Mouse (Mus musculus) intestine, embryonic 14.5 days (tissue): ENCODE data around the gene Ano10. TPM values are rescaled to one million over a fixed set of nuclear protein-coding genes. Genes with fewer than 3 reads are reported as not detected.

Experiments
- ATAC-seq: fragments of 200-750 bp; cut with Nextera tagmentation; replicated peaks from 2 replicates; pipeline ENCODE4 v1.8.0; 2017; ENCODE audit warnings: low read depth, moderate number of reproducible peaks, moderate TSS enrichment, moderate library complexity; ENCODE audit not compliant: low FRiP score, low TSS enrichment
- DNase-seq: peaks from one replicate; pipeline ENCODE4 v3.0.0-alpha.2; 2018; ENCODE audit warnings: low spot score
- H3K27ac ChIP-seq: fragments of 300-500 bp; sonication (generic); 2 replicates; pipeline ENCODE4 v1.5.1; 2014; ENCODE audit warnings: low read depth, mild to moderate bottlenecking, control low read depth
- H3K27me3 ChIP-seq: fragments of 300-500 bp; sonication (generic); replicated peaks from 2 replicates; pipeline ENCODE4 v1.6.1; 2014; ENCODE audit warnings: low read length, control low read depth; ENCODE audit not compliant: control insufficient read depth, insufficient read depth
- H3K36me3 ChIP-seq: fragments of 300-500 bp; sonication (generic); 2 replicates; pipeline ENCODE4 v1.6.1; 2014; ENCODE audit warnings: low read length, control low read depth; ENCODE audit not compliant: control insufficient read depth, insufficient read depth
- H3K4me1 ChIP-seq: fragments of 300-500 bp; sonication (generic); replicated peaks from 2 replicates; pipeline ENCODE4 v1.6.1; 2014; ENCODE audit warnings: low read length, control low read depth, mixed read lengths; ENCODE audit not compliant: control insufficient read depth, insufficient read depth
- H3K4me2 ChIP-seq: fragments of 300-500 bp; sonication (generic); 2 replicates; pipeline ENCODE4 v1.6.1; 2014; ENCODE audit warnings: low read length
- H3K4me3 ChIP-seq: fragments of 300-500 bp; sonication (generic); 2 replicates; pipeline ENCODE4 v1.5.1; 2014; ENCODE audit warnings: low read depth, low read length, control low read depth, mixed read lengths
- H3K9ac ChIP-seq: fragments of 300-500 bp; sonication (generic); 2 replicates; pipeline ENCODE4 v1.6.1; 2014; ENCODE audit warnings: mild to moderate bottlenecking, low read length
- H3K9me3 ChIP-seq: fragments of 300-500 bp; sonication (generic); 2 replicates; pipeline ENCODE4 v1.6.1; 2016; ENCODE audit warnings: low read length, control low read depth; ENCODE audit not compliant: control insufficient read depth
- WGBS: fragments of 180-500 bp; shearing (Covaris S2); extraction: QIAGEN DNeasy Blood & Tissue Kit; methylation state at CpG from one replicate; pipeline ENCODE4 v1.1.7; 2014; 5-methylcytosine and 5-hydroxymethylcytosine counted together
- polyA plus RNA-seq: library from polyadenylated mRNA; unstranded; fragments of >200 nt; fragmentation: Nextera tagmentation; extraction: Ambion mirVana; gene quantifications from 2 replicates; pipeline ENCODE4 v1.2.1, GENCODE M21; 2014

Gene Ano10
- 38.9 and 41.6 TPM in 2 replicates for polyA plus RNA-seq

DNA sequence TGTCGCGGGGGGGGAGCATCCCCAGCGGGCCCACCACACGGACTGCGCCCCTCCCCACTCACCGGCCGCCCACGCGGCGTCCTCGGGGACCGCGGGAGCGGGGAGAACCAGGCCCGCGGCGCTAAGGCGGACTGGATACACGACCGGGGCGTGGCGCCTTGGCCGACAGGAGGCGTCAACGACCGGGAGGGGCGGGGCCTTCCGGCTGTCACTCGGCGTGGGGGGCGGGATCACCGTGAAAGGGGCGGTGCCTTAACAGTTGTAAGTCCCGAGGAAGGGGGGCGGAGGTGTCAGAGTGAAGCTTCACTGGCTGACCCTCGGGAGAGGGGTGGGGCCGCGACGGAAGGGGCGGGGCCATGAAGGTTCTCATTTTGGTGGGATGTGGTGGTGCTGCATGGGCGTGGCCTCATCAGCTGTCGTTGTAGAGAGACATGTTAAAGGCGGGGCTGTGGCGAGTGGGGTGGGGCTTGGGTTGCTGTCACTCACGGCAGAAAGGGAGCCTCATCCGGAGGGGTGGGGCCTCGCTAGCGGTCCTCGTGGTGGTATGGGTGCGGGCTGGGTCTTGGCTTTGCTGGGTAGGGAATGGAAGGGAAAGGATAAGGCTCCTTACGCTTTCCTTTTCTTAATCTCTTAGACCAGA, at the start of gene Ano10:
Gene Ano10 (minus strand): TSS at position 182 of the 640 bp plus-strand sequence.
- ATAC-seq: peak; percentile 96
- Histone ChIP-seq H3K27me3 (no peaks in the 10 kb centered on the region), H3K4me3 (peak within 1 kb of the TSS; percentile 80), H3K27ac (peak within 1 kb of the TSS; percentile 51), H3K4me2 (peak within 1 kb of the TSS; percentile 65), H3K36me3 (no peaks in the 10 kb centered on the region), H3K9ac (peak within 1 kb of the TSS; percentile 81), H3K9me3 (no peaks in the 10 kb centered on the region), H3K4me1 (peaks cover 7% of the 10 kb centered on the region; the same call in 1 of the 2 replicates)
- under 1% methylated on average over 51 of the region's 51 CpGs for WGBS
- peak; percentile 100 for DNase-seq

DNA sequence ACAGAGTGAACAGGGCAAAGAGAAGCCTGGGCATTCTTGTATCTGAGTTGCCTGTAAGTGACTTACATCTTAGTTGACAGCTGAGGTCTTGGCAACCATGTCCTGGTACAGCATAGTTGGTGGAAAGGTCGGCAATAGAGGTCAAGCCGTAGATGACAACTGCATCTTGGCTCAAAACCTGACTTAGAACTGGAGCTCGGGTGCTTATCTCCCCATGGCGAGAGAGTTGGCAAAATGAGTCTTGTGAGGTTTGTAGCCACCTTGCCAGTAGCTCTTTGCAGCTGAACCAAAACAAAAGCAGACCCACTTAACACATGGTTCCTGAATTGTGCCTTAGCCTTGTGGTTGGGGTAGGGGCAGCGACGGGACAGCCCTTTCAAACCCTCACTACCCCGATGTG, 49.2 kb upstream of the Ano10 start:
- ATAC-seq: no peak
- Histone ChIP-seq H3K9ac (no peak overlapping the region), H3K4me2 (no peak overlapping the region), H3K4me3 (no peak overlapping the region), H3K36me3 (no peaks in the 10 kb centered on the region), H3K27me3 (no peaks in the 10 kb centered on the region), H3K9me3 (no peaks in the 10 kb centered on the region), H3K4me1 (no peaks in the 10 kb centered on the region), H3K27ac (no peak overlapping the region)
- DNase-seq: peak; percentile 47
- WGBS: 86% methylated on average over 7 of the region's 7 CpGs

DNA sequence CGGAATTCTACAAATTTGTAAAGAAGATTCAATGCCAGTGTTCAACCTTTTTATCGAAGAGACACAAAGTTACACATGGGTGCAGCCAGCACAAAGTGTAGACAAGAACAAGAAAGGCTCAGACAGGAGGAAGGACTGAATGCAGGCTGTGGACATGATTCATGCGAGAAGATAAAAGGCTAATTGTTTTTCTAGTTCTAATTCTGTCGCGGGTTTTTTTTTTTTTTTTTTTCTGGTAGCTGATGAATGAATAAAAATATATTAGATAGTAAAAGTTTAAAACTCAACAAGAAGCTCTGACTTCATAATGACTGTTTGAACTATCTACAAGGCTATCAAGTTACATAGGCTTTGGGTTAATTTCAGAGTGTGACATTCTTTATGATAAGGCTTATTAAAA, 45.7 kb upstream of the Ano10 start:
- no peak for ATAC-seq
- H3K4me2 ChIP-seq: no peak overlapping the region
- no peaks in the 10 kb centered on the region for H3K36me3 ChIP-seq
- no peaks in the 10 kb centered on the region for H3K4me1 ChIP-seq
- no peaks in the 10 kb centered on the region for H3K27me3 ChIP-seq
- no peak overlapping the region for H3K27ac ChIP-seq
- no peak overlapping the region for H3K4me3 ChIP-seq
- H3K9ac ChIP-seq: no peak overlapping the region
- no peaks in the 10 kb centered on the region for H3K9me3 ChIP-seq
- 64% methylated on average over 5 of the region's 5 CpGs for WGBS
- peak; percentile 27 for DNase-seq

DNA sequence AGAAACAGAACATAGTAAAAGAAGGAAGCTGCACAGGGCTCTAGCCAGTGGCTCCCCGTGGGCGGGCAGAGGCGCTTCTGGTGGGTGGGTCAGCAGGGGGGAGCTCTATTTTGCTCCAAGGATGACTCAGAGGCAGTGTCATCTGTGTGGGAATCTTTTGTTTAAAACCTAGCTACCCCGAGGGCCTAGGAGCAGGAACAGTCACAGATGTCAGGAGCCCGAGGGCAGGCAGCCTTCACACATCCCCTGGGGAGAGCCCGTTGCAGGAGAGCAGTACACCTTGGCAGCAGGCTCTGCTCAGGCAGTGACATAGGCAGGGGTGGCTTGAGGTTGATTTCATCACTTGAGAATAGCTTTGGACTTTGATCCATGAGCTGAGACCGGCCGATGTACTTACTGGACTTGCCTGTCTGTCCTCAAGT, 43.3 kb upstream of the Ano10 start:
- Histone ChIP-seq H3K36me3 (no peaks in the 10 kb centered on the region), H3K27ac (no peak overlapping the region), H3K4me3 (no peak overlapping the region), H3K4me2 (no peak overlapping the region), H3K27me3 (no peaks in the 10 kb centered on the region), H3K4me1 (no peaks in the 10 kb centered on the region), H3K9ac (no peak overlapping the region), H3K9me3 (no peaks in the 10 kb centered on the region)
- 24% methylated on average over 8 of the region's 8 CpGs for WGBS
- ATAC-seq (no peak), DNase-seq (peak; percentile 52)

DNA sequence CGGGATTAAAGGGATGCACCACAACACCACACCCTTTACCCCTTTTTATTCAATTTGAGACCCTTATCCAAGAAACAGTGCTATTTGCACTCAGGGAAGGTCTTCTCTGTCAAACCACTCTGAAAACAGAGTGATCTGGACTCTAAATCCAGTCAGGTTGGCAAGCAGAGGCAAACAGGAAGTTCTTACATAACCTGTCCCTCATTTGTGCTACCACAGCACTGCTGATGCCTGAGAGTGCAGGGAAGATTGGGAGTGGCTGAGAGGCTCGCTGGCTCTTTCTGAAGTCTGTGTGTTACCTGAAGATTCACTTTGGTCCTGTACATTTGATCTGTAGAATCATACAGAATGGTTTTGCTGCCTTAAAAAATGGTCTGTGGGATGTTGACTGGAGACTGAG, 42.5 kb upstream of the Ano10 start:
- no peak for DNase-seq
- H3K9me3 ChIP-seq: no peaks in the 10 kb centered on the region
- H3K36me3 ChIP-seq: no peaks in the 10 kb centered on the region
- WGBS: 61% methylated on average over 2 of the region's 2 CpGs
- no peak overlapping the region for H3K4me2 ChIP-seq
- no peaks in the 10 kb centered on the region for H3K4me1 ChIP-seq
- no peak overlapping the region for H3K27ac ChIP-seq
- no peak overlapping the region for H3K4me3 ChIP-seq
- no peak for ATAC-seq
- no peaks in the 10 kb centered on the region for H3K27me3 ChIP-seq
- no peak overlapping the region for H3K9ac ChIP-seq

DNA sequence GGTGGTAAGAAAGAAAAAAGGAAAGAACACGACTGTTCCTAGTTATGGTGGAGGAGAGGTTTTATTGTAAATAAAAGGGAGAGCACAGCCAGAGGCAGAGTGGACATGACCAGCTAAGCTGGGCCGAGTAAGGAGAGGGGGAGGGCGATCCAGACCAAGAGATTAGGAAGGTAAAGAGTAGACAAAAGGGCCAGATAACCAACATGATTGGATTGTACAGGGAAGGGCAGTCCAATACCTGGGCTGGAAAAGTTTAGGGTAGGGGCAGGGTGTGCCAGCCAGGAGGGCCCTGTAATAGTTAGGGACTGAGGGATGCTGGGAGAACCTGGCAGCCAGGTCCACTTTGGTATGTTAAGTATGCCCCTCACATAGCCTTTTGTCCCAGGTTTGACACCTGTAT, 34.0 kb upstream of the Ano10 start:
- 52% methylated on average over 3 of the region's 3 CpGs for WGBS
- no peaks in the 10 kb centered on the region for H3K9me3 ChIP-seq
- DNase-seq: no peak
- no peak overlapping the region for H3K27ac ChIP-seq
- H3K4me2 ChIP-seq: no peak overlapping the region
- no peaks in the 10 kb centered on the region for H3K27me3 ChIP-seq
- H3K4me3 ChIP-seq: no peak overlapping the region
- no peak for ATAC-seq
- H3K9ac ChIP-seq: no peak overlapping the region
- H3K36me3 ChIP-seq: no peaks in the 10 kb centered on the region
- H3K4me1 ChIP-seq: no peaks in the 10 kb centered on the region

DNA sequence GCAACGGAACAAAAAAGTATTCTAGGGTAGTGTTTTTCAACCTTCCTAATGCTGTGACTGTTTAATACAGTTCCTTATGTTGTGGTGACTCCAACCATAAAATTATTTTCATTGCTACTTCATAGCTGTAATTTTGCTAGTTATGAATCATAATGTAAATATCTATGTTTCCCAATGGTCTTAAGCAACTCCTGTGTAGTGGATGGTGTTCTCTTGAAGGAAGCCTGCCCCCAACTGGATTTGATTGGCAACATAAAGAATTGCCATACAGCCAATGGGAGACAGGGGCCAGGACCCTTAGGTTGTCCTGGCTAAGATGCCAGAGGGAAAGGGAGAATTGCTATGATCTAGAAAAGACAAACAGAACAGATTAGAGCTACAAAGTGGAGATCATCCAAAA, 31.8 kb upstream of the Ano10 start:
- DNase-seq (no peak), ATAC-seq (no peak)
- WGBS: 93% methylated on average over 1 of the region's 1 CpGs
- no peaks in the 10 kb centered on the region for H3K36me3 ChIP-seq
- H3K4me1 ChIP-seq: no peaks in the 10 kb centered on the region
- no peak overlapping the region for H3K4me3 ChIP-seq
- H3K4me2 ChIP-seq: no peak overlapping the region
- no peak overlapping the region for H3K27ac ChIP-seq
- no peak overlapping the region for H3K9ac ChIP-seq
- no peaks in the 10 kb centered on the region for H3K9me3 ChIP-seq
- no peaks in the 10 kb centered on the region for H3K27me3 ChIP-seq

DNA sequence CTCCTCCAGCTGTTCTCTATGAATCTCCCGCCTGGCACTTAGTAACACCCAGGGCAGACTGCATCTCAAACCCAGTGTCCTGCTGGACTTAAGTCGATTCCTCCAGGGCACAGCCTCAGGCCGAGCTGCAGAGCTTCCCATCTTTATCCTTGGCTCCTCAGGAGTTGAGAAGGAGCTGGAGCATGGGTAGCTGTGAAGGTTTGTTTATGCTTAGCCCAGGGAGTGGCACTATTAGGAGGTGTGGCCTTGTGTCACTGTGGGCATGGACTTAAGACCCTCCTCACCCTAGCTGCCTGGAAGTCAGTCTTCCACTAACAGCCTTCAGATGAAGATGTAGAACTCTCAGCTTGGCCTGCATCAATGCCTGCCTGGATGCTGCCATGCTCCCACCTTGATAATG, 28.1 kb upstream of the Ano10 start:
- no peak for DNase-seq
- Histone ChIP-seq H3K4me3 (no peak overlapping the region), H3K9me3 (no peaks in the 10 kb centered on the region), H3K9ac (no peak overlapping the region), H3K36me3 (no peaks in the 10 kb centered on the region), H3K27me3 (no peaks in the 10 kb centered on the region), H3K4me2 (no peak overlapping the region), H3K4me1 (no peaks in the 10 kb centered on the region), H3K27ac (no peak overlapping the region)
- no peak for ATAC-seq
- 71% methylated on average over 3 of the region's 3 CpGs for WGBS

DNA sequence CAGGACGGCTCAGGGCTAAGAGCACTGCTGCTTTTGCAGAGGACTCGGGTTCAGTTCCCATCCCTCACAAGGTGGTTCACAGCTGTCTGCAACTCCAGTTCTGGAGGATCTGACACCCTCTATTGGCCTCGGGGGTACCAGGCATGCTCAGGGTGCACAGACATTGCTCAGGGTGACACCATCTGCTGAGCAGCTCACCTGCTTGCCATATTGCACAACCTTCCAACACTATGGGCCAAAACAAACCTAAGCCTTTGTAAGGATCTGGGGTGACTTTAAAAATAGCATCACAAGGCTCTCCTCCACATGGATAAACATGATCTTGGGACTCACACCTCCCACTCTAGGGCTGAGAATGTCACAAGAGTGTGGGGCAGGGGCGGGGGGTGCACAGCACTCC, 26.4 kb upstream of the Ano10 start:
- Histone ChIP-seq H3K27me3 (no peaks in the 10 kb centered on the region), H3K36me3 (no peaks in the 10 kb centered on the region), H3K9me3 (no peaks in the 10 kb centered on the region), H3K9ac (no peak overlapping the region), H3K4me2 (no peak overlapping the region), H3K4me3 (no peak overlapping the region), H3K4me1 (no peaks in the 10 kb centered on the region), H3K27ac (no peak overlapping the region)
- WGBS: 85% methylated on average over 4 of the region's 4 CpGs
- ATAC-seq (no peak), DNase-seq (no peak)
